Mouse (Mus musculus) embryonic facial prominence, embryonic 15.5 days (tissue): ENCODE data around the gene Olfr464. TPM values are rescaled to one million over a fixed set of nuclear protein-coding genes. Genes with fewer than 3 reads are reported as not detected.

Experiments
- ATAC-seq: fragments of 200-750 bp; cut with Nextera tagmentation; 2 replicates; pipeline ENCODE4 v1.8.0; 2017; ENCODE audit warnings: low read depth, moderate TSS enrichment; ENCODE audit not compliant: insufficient number of reproducible peaks, low FRiP score, low TSS enrichment
- H3K27ac ChIP-seq: fragments of 300-500 bp; sonication (generic); replicated peaks from 2 replicates; pipeline ENCODE4 v1.5.1; 2015; ENCODE audit warnings: mild to moderate bottlenecking, inconsistent platforms
- H3K27me3 ChIP-seq: fragments of 300-500 bp; sonication (generic); 2 replicates; pipeline ENCODE4 v1.6.1; 2015; ENCODE audit warnings: inconsistent platforms
- H3K36me3 ChIP-seq: fragments of 300-500 bp; sonication (generic); 2 replicates; pipeline ENCODE4 v1.6.1; 2015; ENCODE audit warnings: mild to moderate bottlenecking, inconsistent platforms
- H3K4me1 ChIP-seq: fragments of 300-500 bp; sonication (generic); 2 replicates; pipeline ENCODE4 v1.6.1; 2015; ENCODE audit warnings: inconsistent platforms
- H3K4me2 ChIP-seq: fragments of 300-500 bp; sonication (generic); replicated peaks from 2 replicates; pipeline ENCODE4 v1.6.1; 2015; ENCODE audit warnings: mild to moderate bottlenecking, inconsistent platforms
- H3K4me3 ChIP-seq: fragments of 300-500 bp; sonication (generic); replicated peaks from 2 replicates; pipeline ENCODE4 v1.5.1; 2015; ENCODE audit warnings: mild to moderate bottlenecking, inconsistent platforms
- H3K9ac ChIP-seq: fragments of 300-500 bp; sonication (generic); 2 replicates; pipeline ENCODE4 v1.6.1; 2015; ENCODE audit warnings: inconsistent platforms
- H3K9me3 ChIP-seq: fragments of 300-500 bp; sonication (generic); replicated peaks from 2 replicates; pipeline ENCODE4 v1.6.1; 2016; ENCODE audit warnings: inconsistent platforms
- WGBS: fragments of 180-500 bp; shearing (Covaris S2); methylation state at CpG from one replicate; pipeline ENCODE4 v1.1.7; 2015; 5-methylcytosine and 5-hydroxymethylcytosine counted together
- polyA plus RNA-seq: library from polyadenylated mRNA; unstranded; fragments of >200 nt; fragmentation: Nextera tagmentation; extraction: Ambion mirVana; gene quantifications from 2 replicates; pipeline ENCODE4 v1.2.1, GENCODE M21; 2015

Olfr464 gene
- polyA plus RNA-seq: 0.11 and 0.24 TPM in 2 replicates

DNA sequence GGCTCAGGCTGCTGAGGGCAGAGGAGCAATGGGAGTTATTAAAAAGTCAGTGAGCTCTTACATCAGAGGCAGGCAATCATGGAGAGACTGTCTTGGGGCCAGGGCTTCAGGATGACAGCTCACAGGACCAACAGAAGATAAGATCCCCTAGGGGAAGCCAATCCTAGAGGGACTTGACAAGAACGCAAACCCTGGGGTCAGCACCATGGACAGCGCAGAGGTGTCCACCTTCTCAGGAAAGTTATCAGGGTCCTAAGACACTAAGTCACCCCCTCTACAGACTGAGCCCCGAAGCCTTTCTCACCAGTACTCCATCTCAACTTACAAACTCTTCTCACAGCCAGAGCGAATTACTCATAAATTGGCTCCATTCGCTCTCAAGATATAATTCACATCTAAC is at the start of gene Olfr464:
Olfr464 (minus strand) TSS at position 2 of the 400 bp plus-strand sequence.
- Histone ChIP-seq H3K9ac (no peak within 1 kb of the TSS), H3K27ac (no peak within 1 kb of the TSS), H3K36me3 (no peaks in the 10 kb centered on the region), H3K9me3 (no peaks in the 10 kb centered on the region), H3K4me1 (no peaks in the 10 kb centered on the region), H3K4me2 (no peak within 1 kb of the TSS), H3K4me3 (no peak within 1 kb of the TSS), H3K27me3 (peaks cover 2% of the 10 kb centered on the region; the same call in 1 of the 2 replicates)
- 31% methylated on average over 5 of the region's 5 CpGs for WGBS
- ATAC-seq: no peak

DNA sequence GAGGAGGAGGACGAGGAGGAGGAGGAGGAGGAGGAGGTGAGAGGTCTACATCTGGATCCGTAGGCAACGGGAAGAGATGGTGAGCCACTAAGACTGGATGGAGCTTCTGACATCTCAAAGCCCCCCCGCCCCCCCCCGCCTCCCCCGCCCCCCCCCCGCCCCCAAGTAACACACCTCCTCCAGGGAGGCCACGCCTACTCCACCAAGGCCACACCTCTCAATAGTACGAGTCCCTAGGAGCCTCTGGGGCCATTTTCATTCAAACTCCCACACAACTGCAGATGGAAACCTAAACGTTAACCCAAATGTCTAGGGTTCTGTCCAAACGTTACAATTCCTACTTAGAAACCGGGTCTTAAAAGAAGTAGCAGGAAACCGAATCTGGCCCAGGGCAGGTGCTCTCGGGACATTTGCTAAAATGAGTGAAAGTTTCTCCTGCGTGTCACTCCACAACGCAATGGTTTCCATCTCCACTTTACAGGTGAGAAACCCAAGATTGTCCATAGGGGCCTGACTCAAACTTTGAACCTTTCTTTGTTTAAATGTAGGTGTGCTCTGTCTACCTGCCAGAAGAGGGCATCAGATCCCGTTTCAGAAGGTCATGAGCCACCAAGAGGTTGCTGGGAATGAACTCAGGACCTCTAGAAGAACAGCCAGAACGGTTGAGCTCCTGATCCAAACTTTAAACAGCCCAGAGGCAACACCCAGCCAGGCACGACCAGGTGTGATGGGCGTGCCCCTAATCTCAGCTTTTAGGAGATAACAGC is 47.8 kb upstream of the Olfr464 start:
- WGBS: 14% methylated on average over 17 of the region's 20 CpGs
- H3K36me3 ChIP-seq: no peaks in the 10 kb centered on the region
- H3K9me3 ChIP-seq: no peaks in the 10 kb centered on the region
- 0 out of 2 replicates have a peak, but pooled peaks cover 6% of the 10 kb centered on the region for H3K4me1 ChIP-seq
- no peak overlapping the region for H3K27ac ChIP-seq
- no peak overlapping the region for H3K4me3 ChIP-seq
- H3K4me2 ChIP-seq: peak overlapping the region; percentile 48; the same call in 1 of the 2 replicates
- no peaks in the 10 kb centered on the region for H3K27me3 ChIP-seq
- no peak overlapping the region for H3K9ac ChIP-seq
- ATAC-seq: no peak

DNA sequence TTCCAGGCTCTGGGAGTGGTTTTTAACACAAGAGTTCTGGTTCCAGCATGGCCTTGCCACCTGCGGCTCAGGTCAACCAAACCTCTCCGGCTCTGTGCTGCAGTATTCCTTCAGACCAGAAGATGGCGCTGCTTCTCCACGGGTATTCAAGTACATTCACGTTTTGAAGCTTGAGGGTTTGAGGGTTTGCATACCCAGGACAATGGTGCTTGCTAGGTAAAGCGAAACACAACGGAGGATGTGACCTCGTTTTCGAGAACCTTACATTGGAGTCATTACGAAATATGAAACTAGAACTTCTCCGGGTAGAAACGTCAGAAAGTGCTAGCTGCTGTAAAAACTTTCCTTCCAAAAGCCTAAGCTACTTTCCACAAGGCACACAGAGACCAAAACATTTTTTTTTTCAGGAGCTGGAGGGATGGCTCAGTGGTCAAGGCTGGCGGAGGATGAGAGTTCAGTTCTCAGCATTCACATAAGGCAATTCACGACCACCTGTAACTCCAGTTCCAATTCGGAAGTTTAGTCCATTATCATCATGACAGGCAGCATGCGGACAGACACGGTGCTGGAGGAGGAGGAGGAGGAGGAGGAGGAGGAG is 47.0 kb upstream of the Olfr464 start:
- H3K27me3 ChIP-seq: no peaks in the 10 kb centered on the region
- no peak overlapping the region for H3K9ac ChIP-seq
- no peaks in the 10 kb centered on the region for H3K9me3 ChIP-seq
- peak overlapping the region; percentile 48 for H3K4me2 ChIP-seq
- no peak for ATAC-seq
- 0 out of 2 replicates have a peak, but pooled peaks cover 6% of the 10 kb centered on the region for H3K4me1 ChIP-seq
- 2% methylated on average over 17 of the region's 17 CpGs for WGBS
- H3K27ac ChIP-seq: no peak overlapping the region
- H3K36me3 ChIP-seq: no peaks in the 10 kb centered on the region
- peak overlapping the region; percentile 32 for H3K4me3 ChIP-seq

DNA sequence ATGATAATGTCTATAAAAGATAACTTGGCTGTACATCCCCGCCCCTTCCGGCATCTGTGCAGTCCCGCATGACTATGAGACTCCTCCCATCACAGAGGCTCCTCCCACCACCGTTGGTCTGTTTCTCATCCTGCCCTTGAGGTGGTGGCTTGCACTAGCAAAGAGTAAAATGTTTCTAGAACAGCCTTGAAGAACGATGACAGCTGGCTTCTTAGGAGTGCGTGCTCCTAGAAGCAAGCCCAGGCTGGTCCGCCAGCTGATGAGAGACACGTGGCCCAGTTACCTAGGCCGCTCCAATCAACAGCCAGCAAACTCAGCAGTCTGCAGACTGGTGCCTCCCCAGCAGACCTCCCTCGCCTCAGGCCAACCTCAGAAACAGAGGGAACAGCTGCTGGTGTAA is 45.4 kb upstream of the Olfr464 start:
- no peak overlapping the region for H3K9ac ChIP-seq
- 22% methylated on average over 10 of the region's 10 CpGs for WGBS
- no peak overlapping the region for H3K27ac ChIP-seq
- no peaks in the 10 kb centered on the region for H3K36me3 ChIP-seq
- H3K27me3 ChIP-seq: no peaks in the 10 kb centered on the region
- ATAC-seq: peak; percentile 83
- H3K4me3 ChIP-seq: no peak overlapping the region
- H3K4me2 ChIP-seq: 0 out of 2 replicates have a peak overlapping the region, but pooled peaks have one; percentile 15
- H3K4me1 ChIP-seq: 0 out of 2 replicates have a peak, but pooled peaks cover 6% of the 10 kb centered on the region
- H3K9me3 ChIP-seq: no peaks in the 10 kb centered on the region

DNA sequence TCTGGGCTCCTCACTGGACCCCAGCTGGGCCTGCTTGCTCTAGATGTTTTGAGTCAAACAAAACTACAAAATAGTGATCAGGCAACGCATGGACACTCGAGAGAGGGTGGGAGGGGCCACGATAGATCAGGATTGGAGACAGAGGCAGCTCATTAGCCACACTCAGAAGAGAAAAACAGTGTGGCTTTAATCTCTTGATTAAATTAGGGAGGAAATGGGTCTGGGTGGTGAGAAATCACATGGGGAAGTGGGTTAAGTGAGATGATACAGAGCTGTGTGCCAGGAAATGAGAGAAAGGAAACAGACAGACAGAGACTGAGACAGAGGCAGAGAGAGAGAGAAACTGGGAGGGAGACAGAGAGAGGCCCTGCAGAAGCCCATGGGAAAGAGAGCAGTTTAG is 44.5 kb upstream of the Olfr464 start:
- Histone ChIP-seq H3K9ac (no peak overlapping the region), H3K4me3 (no peak overlapping the region), H3K27me3 (no peaks in the 10 kb centered on the region), H3K27ac (no peak overlapping the region), H3K4me2 (no peak overlapping the region), H3K4me1 (0 out of 2 replicates have a peak, but pooled peaks cover 6% of the 10 kb centered on the region), H3K9me3 (no peaks in the 10 kb centered on the region), H3K36me3 (no peaks in the 10 kb centered on the region)
- 31% methylated on average over 3 of the region's 3 CpGs for WGBS
- ATAC-seq: no peak

DNA sequence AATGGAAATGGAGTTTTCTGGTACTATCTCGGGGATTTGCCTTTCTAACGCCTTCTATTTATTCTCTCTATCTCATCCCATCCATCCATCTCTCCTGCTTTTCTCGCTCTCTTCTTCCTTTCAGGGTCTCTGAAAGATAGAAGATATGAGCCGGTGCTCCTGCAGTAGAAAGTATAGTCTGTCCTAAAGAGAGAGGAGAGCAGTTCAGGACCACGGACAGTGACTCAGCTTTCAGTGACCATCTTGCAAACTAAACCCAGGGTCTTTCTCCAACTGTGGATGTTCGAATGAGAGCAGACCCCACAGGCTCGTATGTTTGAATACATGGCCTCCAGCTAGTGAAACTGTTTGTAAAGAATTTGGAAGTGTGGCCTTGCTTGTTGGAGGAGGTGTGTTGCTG is 36.3 kb upstream of the Olfr464 start:
- H3K9me3 ChIP-seq: no peaks in the 10 kb centered on the region
- H3K4me3 ChIP-seq: no peak overlapping the region
- 36% methylated on average over 7 of the region's 7 CpGs for WGBS
- H3K27ac ChIP-seq: no peak overlapping the region
- no peaks in the 10 kb centered on the region for H3K36me3 ChIP-seq
- H3K4me2 ChIP-seq: no peak overlapping the region
- H3K4me1 ChIP-seq: no peaks in the 10 kb centered on the region
- no peak for ATAC-seq
- H3K9ac ChIP-seq: no peak overlapping the region
- H3K27me3 ChIP-seq: no peaks in the 10 kb centered on the region

DNA sequence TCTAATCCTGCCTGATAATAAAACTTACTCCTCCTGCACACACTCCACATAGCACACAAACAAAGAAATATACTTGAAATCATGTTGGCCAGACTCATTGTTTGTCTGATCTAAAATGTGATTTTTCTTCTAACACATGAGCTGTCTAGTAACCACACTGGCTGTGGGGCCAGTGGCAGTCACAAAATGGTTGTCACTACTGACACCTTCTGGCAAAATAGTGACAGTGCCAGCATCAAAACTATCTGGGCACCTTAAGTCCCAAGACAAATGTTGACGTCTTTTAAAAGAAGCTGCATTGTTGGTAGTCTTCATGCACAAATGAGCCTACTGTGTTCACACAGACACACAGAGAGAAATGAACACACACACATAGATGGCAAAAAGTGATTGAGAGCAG is 34.4 kb upstream of the Olfr464 start:
- H3K27me3 ChIP-seq: no peaks in the 10 kb centered on the region
- H3K4me3 ChIP-seq: no peak overlapping the region
- no peaks in the 10 kb centered on the region for H3K9me3 ChIP-seq
- no peak overlapping the region for H3K4me2 ChIP-seq
- ATAC-seq: no peak
- no peak overlapping the region for H3K9ac ChIP-seq
- 5% methylated on average over 1 of the region's 1 CpGs for WGBS
- no peaks in the 10 kb centered on the region for H3K36me3 ChIP-seq
- no peak overlapping the region for H3K27ac ChIP-seq
- H3K4me1 ChIP-seq: no peaks in the 10 kb centered on the region

DNA sequence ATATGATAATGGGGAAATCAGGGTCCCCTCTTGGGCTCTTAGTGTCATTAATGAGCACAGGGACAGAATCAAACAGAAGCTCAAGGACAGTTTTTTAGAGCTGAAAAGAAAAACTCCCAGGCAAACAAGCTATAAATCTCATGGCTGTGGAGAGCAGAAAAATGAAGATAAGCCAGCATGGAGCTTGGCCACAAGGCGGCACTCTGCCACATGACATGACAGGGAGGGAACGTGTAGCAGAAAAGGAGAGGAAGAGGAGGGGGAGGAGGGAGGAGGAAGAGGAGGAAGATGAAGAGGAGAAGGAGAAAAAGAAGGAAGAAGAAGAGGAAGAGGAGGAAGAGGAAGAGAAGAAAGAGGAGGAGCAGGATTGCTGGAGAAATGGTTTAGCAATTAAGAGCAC is 29.2 kb upstream of the Olfr464 start:
- Histone ChIP-seq H3K4me2 (no peak overlapping the region), H3K9ac (no peak overlapping the region), H3K36me3 (no peaks in the 10 kb centered on the region), H3K27ac (no peak overlapping the region), H3K4me1 (no peaks in the 10 kb centered on the region), H3K9me3 (no peaks in the 10 kb centered on the region), H3K4me3 (no peak overlapping the region), H3K27me3 (no peaks in the 10 kb centered on the region)
- ATAC-seq: no peak
- WGBS: 4% methylated on average over 2 of the region's 2 CpGs

DNA sequence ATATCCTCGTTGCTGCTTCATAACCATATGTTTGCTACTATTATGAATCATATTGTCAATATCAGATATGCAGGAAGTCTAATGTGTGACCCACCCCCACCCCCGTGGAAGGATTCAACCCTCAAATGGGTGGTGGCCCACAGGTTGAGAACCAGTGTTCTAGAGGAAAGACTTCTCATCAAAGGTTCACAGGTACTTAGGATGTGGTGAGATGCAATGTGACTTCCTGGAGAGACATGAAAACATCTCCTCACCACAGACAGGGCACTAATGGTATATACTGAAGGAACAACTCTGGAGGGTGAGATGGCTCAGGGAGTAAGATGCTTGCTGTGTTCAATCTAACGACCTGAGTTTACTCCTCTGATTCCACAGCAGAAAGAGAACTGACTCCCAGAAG is 14.7 kb upstream of the Olfr464 start:
- Histone ChIP-seq H3K9ac (no peak overlapping the region), H3K4me3 (no peak overlapping the region), H3K4me1 (no peaks in the 10 kb centered on the region), H3K27ac (no peak overlapping the region), H3K4me2 (no peak overlapping the region), H3K36me3 (no peaks in the 10 kb centered on the region), H3K9me3 (no peaks in the 10 kb centered on the region), H3K27me3 (no peaks in the 10 kb centered on the region)
- no peak for ATAC-seq
- WGBS: 76% methylated on average over 3 of the region's 3 CpGs

DNA sequence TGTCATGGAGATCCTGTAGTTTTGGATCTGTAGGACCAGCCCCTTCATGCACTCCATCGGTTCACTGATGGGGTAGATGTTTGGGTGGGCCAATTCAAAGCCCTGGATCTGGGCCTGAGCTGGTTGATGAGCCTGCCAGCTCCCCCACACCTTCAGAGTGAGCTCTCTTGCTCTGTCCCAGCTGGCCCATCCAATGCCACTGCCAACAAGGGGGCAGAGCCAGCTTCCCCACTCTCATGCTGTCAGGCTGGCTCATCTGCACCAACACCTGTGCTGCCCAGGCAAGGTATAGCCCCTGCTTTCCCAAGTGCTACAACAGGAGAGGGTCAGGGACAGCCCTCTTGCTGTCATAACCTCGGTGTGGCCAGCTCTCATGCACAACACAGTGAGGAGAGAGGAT is 13.0 kb upstream of the Olfr464 start:
- ATAC-seq: no peak
- no peak overlapping the region for H3K4me3 ChIP-seq
- no peak overlapping the region for H3K27ac ChIP-seq
- no peak overlapping the region for H3K9ac ChIP-seq
- no peaks in the 10 kb centered on the region for H3K36me3 ChIP-seq
- WGBS: 74% methylated on average over 2 of the region's 2 CpGs
- H3K4me2 ChIP-seq: no peak overlapping the region
- no peaks in the 10 kb centered on the region for H3K9me3 ChIP-seq
- H3K27me3 ChIP-seq: no peaks in the 10 kb centered on the region
- H3K4me1 ChIP-seq: no peaks in the 10 kb centered on the region

DNA sequence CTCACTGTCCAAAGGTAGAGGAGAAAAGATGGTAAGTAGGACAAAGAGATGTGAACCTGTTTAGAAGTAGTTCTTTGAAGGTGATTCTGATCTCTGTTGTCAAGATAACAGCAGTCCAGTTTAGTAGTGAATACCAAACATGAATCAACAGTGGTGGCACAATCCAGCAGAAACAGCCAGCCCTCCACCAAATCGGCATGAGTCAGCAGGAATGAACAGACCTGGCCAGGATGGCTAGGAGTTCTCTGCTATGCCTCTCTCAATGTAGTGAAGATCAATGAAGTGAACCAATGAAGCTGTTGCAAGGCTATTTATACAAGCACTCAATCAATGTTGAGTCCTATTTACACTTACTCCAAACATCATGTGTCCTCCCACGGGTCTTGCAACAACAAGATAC is 9.6 kb upstream of the Olfr464 start:
- WGBS: 90% methylated on average over 2 of the region's 2 CpGs
- Histone ChIP-seq H3K27ac (no peak overlapping the region), H3K4me3 (no peak overlapping the region), H3K9me3 (no peaks in the 10 kb centered on the region), H3K9ac (no peak overlapping the region), H3K27me3 (no peaks in the 10 kb centered on the region), H3K36me3 (no peaks in the 10 kb centered on the region), H3K4me2 (no peak overlapping the region), H3K4me1 (no peaks in the 10 kb centered on the region)
- no peak for ATAC-seq
